Mouse (Mus musculus): ENCODE data around the gene Gm10334. TPM values are rescaled to one million over a fixed set of nuclear protein-coding genes. Genes with fewer than 3 reads are reported as not detected.
"Not testable (repeated sequence)": the region's sequence is repeated elsewhere in the genome, so short reads cannot be mapped to it uniquely, and the experiment has no call there.

Gene Gm10334
- polyA plus RNA-seq (2014; fragmentation: Nextera tagmentation; extraction: Ambion mirVana): not detected in 2 replicates

DNA sequence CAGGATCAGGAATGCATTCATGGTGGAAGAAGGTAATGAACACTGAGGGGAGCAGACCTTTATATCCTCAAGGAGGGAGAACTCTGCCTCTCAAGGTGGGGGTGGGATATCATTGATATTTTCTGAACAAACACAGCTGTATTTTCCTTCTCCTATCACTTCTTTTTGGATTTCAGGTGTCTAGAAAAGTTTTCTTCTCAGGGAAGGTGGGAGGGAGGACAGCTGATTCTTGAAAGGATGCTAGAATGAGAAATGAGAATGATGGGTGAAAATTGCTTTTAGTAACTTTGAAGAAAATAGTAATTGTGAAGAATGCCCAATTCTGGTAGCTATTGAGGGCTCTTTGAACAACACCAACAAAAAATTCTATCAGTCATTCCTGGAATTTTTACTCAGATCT lies at the start of gene Gm10334:
Gene Gm10334, minus strand, starts transcription at position 101 of the 400 bp plus-strand sequence.
- H3K36me3 ChIP-seq (ENCODE audit: control insufficient read depth, insufficient read depth, low read length); H3K4me1 ChIP-seq (ENCODE audit: control insufficient read depth in 2 of 2, insufficient read depth in 2 of 2, low read length in 2 of 2); H3K27me3 ChIP-seq (ENCODE audit: control insufficient read depth, insufficient read depth, low read length); ATAC-seq (ENCODE audit: insufficient number of reproducible peaks, insufficient read depth, low FRiP score, low read depth); H3K4me2 ChIP-seq (ENCODE audit: low read length); H3K4me3 ChIP-seq (ENCODE audit: control insufficient read depth in 1 of 2, insufficient read depth in 1 of 2, low read depth in 1 of 2, low read length in 2 of 2); H3K9me3 ChIP-seq (ENCODE audit: control insufficient read depth, low read length); H3K27ac ChIP-seq (replicated peaks in 1 of 2; ENCODE audit: control insufficient read depth in 1 of 2, insufficient read depth in 1 of 2, low read depth in 2 of 2, low read length in 2 of 2); H3K9ac ChIP-seq (ENCODE audit: low read length): not testable (repeated sequence)

DNA sequence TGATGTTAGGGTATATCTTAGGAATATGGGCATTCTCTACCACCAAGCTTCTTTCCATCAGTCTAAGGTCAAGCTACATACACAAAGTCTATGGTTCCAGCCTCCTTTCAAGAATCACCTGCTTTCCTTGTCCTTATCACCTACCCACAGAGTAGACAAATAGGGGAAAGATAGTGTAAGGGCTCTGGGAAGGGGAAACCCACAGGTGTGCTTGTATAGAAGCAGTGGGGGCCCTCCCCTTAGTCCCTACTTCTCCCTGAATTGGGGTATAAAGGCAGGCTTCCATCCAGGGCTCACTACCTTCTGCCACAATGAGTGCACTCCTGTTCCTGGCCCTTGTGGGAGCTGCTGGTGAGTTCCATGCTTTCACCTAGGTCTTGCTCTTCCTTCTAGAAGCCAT lies 12.7 kb upstream of the Gm10334 start, which contains the start of gene Prss1:
Gene Prss1, plus strand, starts transcription at position 301 of the 400 bp plus-strand sequence.
- not testable (repeated sequence) for H3K36me3 ChIP-seq (ENCODE audit: control insufficient read depth, insufficient read depth, low read length); H3K4me3 ChIP-seq (ENCODE audit: control insufficient read depth in 1 of 2, insufficient read depth in 1 of 2, low read depth in 1 of 2, low read length in 2 of 2); ATAC-seq (ENCODE audit: insufficient number of reproducible peaks, insufficient read depth, low FRiP score, low read depth); H3K4me2 ChIP-seq (ENCODE audit: low read length); H3K4me1 ChIP-seq (ENCODE audit: control insufficient read depth in 2 of 2, insufficient read depth in 2 of 2, low read length in 2 of 2); H3K27ac ChIP-seq (replicated peaks in 1 of 2; ENCODE audit: control insufficient read depth in 1 of 2, insufficient read depth in 1 of 2, low read depth in 2 of 2, low read length in 2 of 2); H3K9ac ChIP-seq (ENCODE audit: low read length); H3K27me3 ChIP-seq (ENCODE audit: control insufficient read depth, insufficient read depth, low read length); H3K9me3 ChIP-seq (ENCODE audit: control insufficient read depth, low read length)

- H3K36me3 ChIP-seq (ENCODE audit: control insufficient read depth, insufficient read depth, low read length); H3K4me1 ChIP-seq (ENCODE audit: control insufficient read depth in 2 of 2, insufficient read depth in 2 of 2, low read length in 2 of 2); H3K4me2 ChIP-seq (ENCODE audit: low read length); H3K9ac ChIP-seq (ENCODE audit: low read length); H3K27ac ChIP-seq (replicated peaks in 1 of 2; ENCODE audit: control insufficient read depth in 1 of 2, insufficient read depth in 1 of 2, low read depth in 2 of 2, low read length in 2 of 2); ATAC-seq (ENCODE audit: insufficient number of reproducible peaks, insufficient read depth, low FRiP score, low read depth); H3K27me3 ChIP-seq (ENCODE audit: control insufficient read depth, insufficient read depth, low read length); H3K9me3 ChIP-seq (ENCODE audit: control insufficient read depth, low read length); H3K4me3 ChIP-seq (ENCODE audit: control insufficient read depth in 1 of 2, insufficient read depth in 1 of 2, low read depth in 1 of 2, low read length in 2 of 2): not testable (repeated sequence)
- 60% methylated on average over 1 of the region's 2 CpGs for WGBS
These were observed 3.7 kb downstream of the Gm10334 start for GRCm38 (mm10) chr6:41442261-41442660.

Other genes with a start within 250 kb of the Gm10334 start
- gene Try4, start 143.9 kb downstream of the Gm10334 start, polyA plus RNA-seq (2014; fragmentation: Nextera tagmentation; extraction: Ambion mirVana): not detected in 2 replicates
- not detected in 2 replicates for gene Try5, start 129.3 kb downstream of the Gm10334 start, polyA plus RNA-seq (2014; fragmentation: Nextera tagmentation; extraction: Ambion mirVana)
- gene Try10, start 92.0 kb downstream of the Gm10334 start, polyA plus RNA-seq (2014; fragmentation: Nextera tagmentation; extraction: Ambion mirVana): not detected in 2 replicates
- not detected in 2 replicates for gene Prss3, start 68.5 kb downstream of the Gm10334 start, polyA plus RNA-seq (2014; fragmentation: Nextera tagmentation; extraction: Ambion mirVana)
- gene Gm5771, start 53.8 kb downstream of the Gm10334 start, polyA plus RNA-seq (2014; fragmentation: Nextera tagmentation; extraction: Ambion mirVana): not detected in 2 replicates
- not detected in 2 replicates for gene Prss1, start 12.8 kb upstream of the Gm10334 start, polyA plus RNA-seq (2014; fragmentation: Nextera tagmentation; extraction: Ambion mirVana)
- not detected in 2 replicates for gene Prss2, start 75.6 kb upstream of the Gm10334 start, polyA plus RNA-seq (2014; fragmentation: Nextera tagmentation; extraction: Ambion mirVana)
- 2.8 and 4.4 TPM in 2 replicates for gene Ephb6, start 159.3 kb upstream of the Gm10334 start, polyA plus RNA-seq (2014; fragmentation: Nextera tagmentation; extraction: Ambion mirVana)
- gene Trpv6, start 190.3 kb upstream of the Gm10334 start, polyA plus RNA-seq (2014; fragmentation: Nextera tagmentation; extraction: Ambion mirVana): not detected in 2 replicates
- not detected in 2 replicates for gene Trpv5, start 234.6 kb upstream of the Gm10334 start, polyA plus RNA-seq (2014; fragmentation: Nextera tagmentation; extraction: Ambion mirVana)
- gene Llcfc1, start 238.3 kb upstream of the Gm10334 start, polyA plus RNA-seq (2014; fragmentation: Nextera tagmentation; extraction: Ambion mirVana): not detected in 2 replicates